Mouse (Mus musculus) olfactory bulb, adult 2 months (tissue): ENCODE data around the gene Apopt1.

Source experiments
- CTCF ChIP-seq: fragments of 200-500 bp; IDR thresholded peaks from 2 replicates; pipeline ENCODE4 v1.5.1; 2012; ENCODE audit warnings: low read depth, mild to moderate bottlenecking, low read length, moderate library complexity; ENCODE audit not compliant: insufficient read depth
- POLR2A ChIP-seq: fragments of 200-500 bp; IDR thresholded peaks from 2 replicates; pipeline ENCODE4 v1.6.1; 2012; ENCODE audit warnings: mild to moderate bottlenecking, low read depth, low read length, moderate library complexity; ENCODE audit not compliant: insufficient read depth

DNA sequence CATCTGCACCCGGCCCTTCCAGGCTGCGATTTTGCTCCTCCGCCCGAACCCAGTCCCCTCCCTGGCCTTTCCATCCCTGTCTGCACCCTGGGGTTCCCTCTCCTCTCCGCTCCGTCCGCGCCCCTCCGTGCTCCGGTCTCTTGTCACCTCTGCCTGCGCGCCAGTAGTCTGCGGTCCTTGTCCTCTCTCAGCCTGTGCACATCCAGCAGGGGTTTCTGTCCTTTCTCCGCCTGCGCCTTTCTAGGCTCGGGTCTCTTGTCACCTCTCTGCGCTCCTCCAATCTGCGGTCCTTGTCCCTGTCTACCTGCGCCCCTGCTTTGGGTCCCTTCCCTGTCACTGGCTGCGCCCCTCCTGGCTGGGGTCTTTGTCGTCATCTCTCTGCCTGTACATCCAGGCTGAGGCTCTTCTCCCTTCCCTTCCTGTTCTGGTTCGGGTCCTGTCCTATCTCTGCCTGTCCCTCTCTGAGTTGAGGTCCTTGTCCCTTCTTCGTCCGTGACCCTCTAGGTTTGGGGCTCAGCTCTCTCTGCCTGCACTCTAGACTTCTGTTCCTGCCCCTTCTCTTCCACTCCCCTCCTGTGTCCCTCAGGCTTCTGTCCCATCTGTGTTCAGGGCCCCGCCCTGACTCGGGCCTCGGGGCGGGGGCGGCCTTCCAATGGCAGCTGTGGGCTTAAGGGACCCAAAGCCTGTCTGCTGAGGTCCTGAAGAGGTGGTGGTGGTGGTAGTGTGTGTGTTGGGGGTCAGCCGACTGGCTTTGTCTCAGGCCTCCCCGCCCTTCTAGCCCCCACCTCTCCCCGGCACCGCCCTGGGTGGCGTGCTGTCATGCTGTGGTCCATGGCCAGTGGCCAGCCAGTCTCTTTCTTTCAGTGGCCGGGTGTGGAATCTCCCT lies 46.4 kb downstream of the Apopt1 start:
- no peak for TF ChIP-seq CTCF
- no peak for TF ChIP-seq POLR2A
